Mouse (Mus musculus): ENCODE data around the gene Wdr75. TPM values are rescaled to one million over a fixed set of nuclear protein-coding genes. Genes with fewer than 3 reads are reported as not detected.

The Wdr75 gene
- polyA plus RNA-seq, 1 experiment from 2014 or later, result 103 TPM

GRCm38 (mm10) chr1:45816889-45817288, 21.9 kb downstream of the Wdr75 start:
- WGBS, result 36% methylated on average over 1 of the region's 1 CpGs
- H3K4me1 ChIP-seq, result no peaks in the 10 kb centered on the region
- H3K27me3 ChIP-seq (replicated peaks; ENCODE audit: low read depth, poor library complexity, severe bottlenecking), result no peaks in the 10 kb centered on the region
- no peak for DNase-seq (ENCODE audit: low spot score)
- H3K9me3 ChIP-seq, result no peaks in the 10 kb centered on the region
- H3K36me3 ChIP-seq (replicated peaks), result peaks cover 98% of the 10 kb centered on the region
- H3K4me3 ChIP-seq, result no peak overlapping the region
- H3K27ac ChIP-seq (replicated peaks), result no peak overlapping the region

GRCm38 (mm10) chr1:45818564-45818963, 23.6 kb downstream of the Wdr75 start:
- Histone ChIP-seq H3K4me1 (no peaks in the 10 kb centered on the region), H3K9me3 (no peaks in the 10 kb centered on the region), H3K27ac (replicated peaks) (no peak overlapping the region), H3K36me3 (replicated peaks) (peaks cover 98% of the 10 kb centered on the region), H3K27me3 (replicated peaks; ENCODE audit: low read depth, poor library complexity, severe bottlenecking) (no peaks in the 10 kb centered on the region), H3K4me3 (no peak overlapping the region)
- DNase-seq (ENCODE audit: low spot score), result no peak
- 95% methylated on average over 9 of the region's 9 CpGs for WGBS

DNA sequence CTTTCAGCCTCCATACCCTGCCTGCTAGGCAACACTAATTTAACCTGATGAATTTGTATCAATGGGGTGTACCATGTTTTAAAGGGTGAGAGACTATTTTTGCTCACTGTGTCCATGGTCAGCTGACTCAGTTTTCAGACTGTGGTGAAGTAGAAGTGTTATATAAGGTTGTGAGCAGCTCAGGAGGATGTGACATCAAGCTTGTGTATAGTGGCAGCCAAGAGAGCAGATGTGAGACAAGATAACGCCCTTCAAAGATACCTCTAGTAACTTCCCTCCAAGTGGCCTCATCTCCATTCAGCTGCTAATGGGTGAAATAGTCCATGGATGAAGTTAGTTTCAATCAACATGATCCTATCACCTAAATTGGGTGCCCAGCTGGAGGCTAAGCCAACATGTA, 29.5 kb downstream of the Wdr75 start:
- H3K4me1 ChIP-seq, result no peaks in the 10 kb centered on the region
- H3K27me3 ChIP-seq (replicated peaks; ENCODE audit: low read depth, poor library complexity, severe bottlenecking), result no peaks in the 10 kb centered on the region
- no peaks in the 10 kb centered on the region for H3K9me3 ChIP-seq
- 81% methylated on average over 1 of the region's 1 CpGs for WGBS
- no peak for DNase-seq (ENCODE audit: low spot score)
- peaks cover 59% of the 10 kb centered on the region for H3K36me3 ChIP-seq (replicated peaks)
- H3K27ac ChIP-seq (replicated peaks), result no peak overlapping the region
- H3K4me3 ChIP-seq, result no peak overlapping the region

- 55% methylated on average over 5 of the region's 5 CpGs for WGBS
- Histone ChIP-seq H3K27ac (replicated peaks) (no peak overlapping the region), H3K4me3 (no peak overlapping the region), H3K36me3 (replicated peaks) (peaks cover 52% of the 10 kb centered on the region), H3K4me1 (no peaks in the 10 kb centered on the region), H3K27me3 (replicated peaks; ENCODE audit: low read depth, poor library complexity, severe bottlenecking) (no peaks in the 10 kb centered on the region), H3K9me3 (no peaks in the 10 kb centered on the region)
- DNase-seq (ENCODE audit: low spot score), result peak; percentile 69
Observed at GRCm38 (mm10) chr1:45825140-45825539, 30.2 kb downstream of the Wdr75 start.

DNA sequence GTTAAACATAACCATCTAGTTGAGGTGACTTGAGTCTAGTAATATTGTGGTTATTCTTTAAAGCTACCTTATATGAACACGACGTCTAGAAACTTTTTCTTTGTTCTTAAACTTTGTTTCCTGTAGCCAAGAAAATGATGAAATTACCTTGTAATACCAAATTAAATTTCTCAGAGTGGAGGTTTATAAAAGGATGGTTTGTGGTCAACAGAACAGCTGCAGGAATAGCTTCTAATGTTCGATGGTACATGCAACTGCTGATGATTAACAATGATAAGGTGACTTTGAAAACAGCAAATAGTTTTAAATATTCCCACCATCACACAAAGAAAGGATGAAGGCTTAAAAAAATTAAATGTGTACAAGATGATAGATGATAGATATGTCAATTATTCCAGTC, 30.7 kb downstream of the Wdr75 start:
- Histone ChIP-seq H3K36me3 (replicated peaks) (peaks cover 47% of the 10 kb centered on the region), H3K4me1 (no peaks in the 10 kb centered on the region), H3K27me3 (replicated peaks; ENCODE audit: low read depth, poor library complexity, severe bottlenecking) (no peaks in the 10 kb centered on the region), H3K27ac (replicated peaks) (no peak overlapping the region), H3K9me3 (no peaks in the 10 kb centered on the region), H3K4me3 (no peak overlapping the region)
- DNase-seq (ENCODE audit: low spot score), result no peak
- 95% methylated on average over 3 of the region's 3 CpGs for WGBS

DNA sequence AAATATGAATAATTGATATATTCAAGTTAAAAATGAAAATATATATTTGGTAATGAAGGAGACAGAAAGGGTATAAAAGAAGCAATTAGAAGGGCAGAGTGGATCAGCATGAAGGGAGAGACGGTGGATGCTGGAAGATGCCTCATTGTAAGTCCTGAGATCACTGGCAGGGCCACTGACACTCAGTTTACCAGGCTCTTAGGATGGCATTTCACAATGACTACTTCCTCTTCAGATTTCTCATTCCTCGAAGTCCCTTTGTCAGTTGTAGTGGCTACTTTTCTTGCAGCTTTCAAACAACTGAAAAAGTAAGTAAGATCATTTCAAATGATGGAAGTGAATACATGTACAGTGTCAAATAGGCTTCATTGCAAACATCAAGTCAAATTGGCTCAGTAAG, 31.2 kb downstream of the Wdr75 start:
- H3K4me3 ChIP-seq, result no peak overlapping the region
- H3K9me3 ChIP-seq, result no peaks in the 10 kb centered on the region
- no peak overlapping the region for H3K27ac ChIP-seq (replicated peaks)
- H3K27me3 ChIP-seq (replicated peaks; ENCODE audit: low read depth, poor library complexity, severe bottlenecking), result no peaks in the 10 kb centered on the region
- no peak for DNase-seq (ENCODE audit: low spot score)
- WGBS, result 88% methylated on average over 2 of the region's 2 CpGs
- peaks cover 42% of the 10 kb centered on the region for H3K36me3 ChIP-seq (replicated peaks)
- H3K4me1 ChIP-seq, result no peaks in the 10 kb centered on the region

GRCm38 (mm10) chr1:45826796-45827195, 31.8 kb downstream of the Wdr75 start:
- no peak for DNase-seq (ENCODE audit: low spot score)
- Histone ChIP-seq H3K36me3 (replicated peaks) (peaks cover 35% of the 10 kb centered on the region), H3K9me3 (no peaks in the 10 kb centered on the region), H3K27ac (replicated peaks) (no peak overlapping the region), H3K27me3 (replicated peaks; ENCODE audit: low read depth, poor library complexity, severe bottlenecking) (no peaks in the 10 kb centered on the region), H3K4me3 (no peak overlapping the region), H3K4me1 (no peaks in the 10 kb centered on the region)
- 96% methylated on average over 2 of the region's 2 CpGs for WGBS

DNA sequence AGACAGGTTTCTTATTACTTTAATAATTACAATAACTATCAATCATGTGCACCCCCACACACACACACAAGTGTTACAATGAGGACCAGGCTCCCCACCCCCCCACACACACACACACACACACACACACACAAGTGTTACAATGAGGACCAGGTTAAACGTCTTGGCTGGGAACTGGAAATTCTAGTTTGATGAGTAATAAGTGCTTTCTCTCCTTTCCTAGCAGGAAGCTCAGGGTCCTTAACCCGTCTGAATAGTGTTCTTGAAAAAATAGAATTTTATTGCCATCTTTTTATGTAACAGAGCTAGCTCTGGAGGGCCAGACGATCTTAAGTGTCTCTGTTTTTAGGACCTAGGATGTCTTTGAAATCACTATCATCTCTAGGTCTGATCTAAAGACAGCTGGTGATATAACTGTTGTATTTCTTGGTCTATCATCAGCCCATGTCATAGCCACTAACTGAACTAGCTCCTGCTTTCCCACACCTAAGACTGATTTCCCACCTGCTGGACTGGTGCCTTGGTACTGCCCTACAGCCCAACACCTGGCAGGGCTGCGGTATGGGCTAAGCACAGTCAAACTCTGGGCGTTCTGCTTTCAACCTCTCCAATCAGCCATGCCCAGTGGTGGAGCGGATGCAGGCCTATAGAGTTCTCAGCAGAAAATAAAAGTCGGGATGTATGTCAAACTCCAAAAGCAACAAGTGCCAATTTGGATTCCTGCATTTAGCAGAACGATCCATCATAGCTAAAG, 35.7 kb downstream of the Wdr75 start:
- Histone ChIP-seq H3K9me3 (no peaks in the 10 kb centered on the region), H3K4me3 (no peak overlapping the region), H3K36me3 (replicated peaks) (no peaks in the 10 kb centered on the region), H3K27ac (replicated peaks) (no peak overlapping the region), H3K27me3 (replicated peaks; ENCODE audit: low read depth, poor library complexity, severe bottlenecking) (no peaks in the 10 kb centered on the region), H3K4me1 (no peaks in the 10 kb centered on the region)
- DNase-seq (ENCODE audit: low spot score), result no peak
- WGBS, result 88% methylated on average over 8 of the region's 8 CpGs

GRCm38 (mm10) chr1:45835362-45836063, 40.5 kb downstream of the Wdr75 start:
- no peaks in the 10 kb centered on the region for H3K27me3 ChIP-seq (replicated peaks; ENCODE audit: low read depth, poor library complexity, severe bottlenecking)
- H3K9me3 ChIP-seq, result no peaks in the 10 kb centered on the region
- no peaks in the 10 kb centered on the region for H3K4me1 ChIP-seq
- H3K36me3 ChIP-seq (replicated peaks), result no peaks in the 10 kb centered on the region
- no peak for DNase-seq (ENCODE audit: low spot score)
- no peak overlapping the region for H3K4me3 ChIP-seq
- no peak overlapping the region for H3K27ac ChIP-seq (replicated peaks)
- 84% methylated on average over 4 of the region's 4 CpGs for WGBS

- no peaks in the 10 kb centered on the region for H3K27me3 ChIP-seq (replicated peaks; ENCODE audit: low read depth, poor library complexity, severe bottlenecking)
- DNase-seq (ENCODE audit: low spot score), result no peak
- no peaks in the 10 kb centered on the region for H3K36me3 ChIP-seq (replicated peaks)
- no peaks in the 10 kb centered on the region for H3K4me1 ChIP-seq
- H3K27ac ChIP-seq (replicated peaks), result no peak overlapping the region
- no peak overlapping the region for H3K4me3 ChIP-seq
- no peaks in the 10 kb centered on the region for H3K9me3 ChIP-seq
- 90% methylated on average over 4 of the region's 4 CpGs for WGBS
Observed at GRCm38 (mm10) chr1:45837736-45838135, 42.8 kb downstream of the Wdr75 start.

DNA sequence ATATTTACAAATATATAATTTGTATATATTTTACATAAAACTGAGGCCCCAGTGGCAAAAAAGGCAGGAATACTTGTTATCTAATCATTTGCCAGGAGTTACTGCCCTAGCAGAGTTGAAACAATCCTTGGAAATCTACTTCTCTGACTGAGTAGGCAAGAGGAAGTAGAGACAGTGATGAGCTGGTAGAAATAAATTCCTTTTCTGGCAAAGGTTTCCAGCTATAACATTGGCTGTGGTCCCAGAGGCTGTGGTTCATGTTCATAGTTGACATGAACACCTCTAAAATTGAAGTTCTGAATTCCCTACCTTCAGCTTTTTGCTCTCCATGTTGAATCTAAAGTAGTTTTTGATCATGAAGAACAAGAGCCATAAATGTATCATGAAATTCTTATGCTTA, 43.3 kb downstream of the Wdr75 start:
- DNase-seq (ENCODE audit: low spot score), result no peak
- no peaks in the 10 kb centered on the region for H3K9me3 ChIP-seq
- H3K36me3 ChIP-seq (replicated peaks), result no peaks in the 10 kb centered on the region
- H3K27ac ChIP-seq (replicated peaks), result no peak overlapping the region
- H3K4me3 ChIP-seq, result no peak overlapping the region
- H3K27me3 ChIP-seq (replicated peaks; ENCODE audit: low read depth, poor library complexity, severe bottlenecking), result no peaks in the 10 kb centered on the region
- H3K4me1 ChIP-seq, result no peaks in the 10 kb centered on the region

DNA sequence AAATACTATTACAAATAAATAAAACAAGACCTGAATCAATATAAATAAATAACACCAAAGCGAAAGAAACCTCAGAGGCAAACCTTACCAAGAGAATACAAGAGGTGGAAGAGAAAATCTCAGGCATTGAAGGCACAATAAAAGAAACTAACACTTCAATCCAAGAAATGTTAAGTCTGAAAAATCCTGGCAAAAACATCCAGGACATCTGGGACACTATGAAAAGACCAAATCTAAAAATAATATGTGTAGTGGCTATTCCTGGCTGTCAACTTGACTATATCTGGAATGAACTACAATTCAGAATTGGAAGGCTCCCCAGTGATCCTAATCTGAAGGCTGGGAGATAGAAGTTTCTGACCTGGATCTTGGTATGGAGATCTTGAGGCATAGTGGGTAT, 50.5 kb downstream of the Wdr75 start:
- no peaks in the 10 kb centered on the region for H3K9me3 ChIP-seq
- WGBS, result 85% methylated on average over 1 of the region's 1 CpGs

GRCm38 (mm10) chr1:45858038-45858437, 63.1 kb downstream of the Wdr75 start:
- Histone ChIP-seq H3K9me3 (no peaks in the 10 kb centered on the region), H3K36me3 (replicated peaks) (no peaks in the 10 kb centered on the region), H3K4me1 (peaks cover 12% of the 10 kb centered on the region), H3K27me3 (replicated peaks; ENCODE audit: low read depth, poor library complexity, severe bottlenecking) (no peaks in the 10 kb centered on the region), H3K4me3 (no peak overlapping the region), H3K27ac (replicated peaks) (no peak overlapping the region)
- no peak for DNase-seq (ENCODE audit: low spot score)
- 73% methylated on average over 1 of the region's 1 CpGs for WGBS

More for the DNA sequence above, 50.5 kb downstream of the Wdr75 start:
- H3K4me1 ChIP-seq, result no peaks in the 10 kb centered on the region
- no peak overlapping the region for H3K4me3 ChIP-seq
- H3K27ac ChIP-seq (replicated peaks), result no peak overlapping the region
- no peaks in the 10 kb centered on the region for H3K27me3 ChIP-seq (replicated peaks; ENCODE audit: low read depth, poor library complexity, severe bottlenecking)
- no peaks in the 10 kb centered on the region for H3K36me3 ChIP-seq (replicated peaks)
- no peak for DNase-seq (ENCODE audit: low spot score)

Data from embryonic facial prominence, embryonic 10.5 days (tissue).